Mouse (Mus musculus) left cerebral cortex, postnatal 25 days (tissue): ENCODE measurements around the gene A930002H24Rik. TPM values are rescaled to one million over a fixed set of nuclear protein-coding genes. Genes with fewer than 3 reads are reported as not detected.

Experiments used
- DNase-seq, 2 experiments: peaks; one replicate each; pipeline ENCODE4 v3.0.0; 2022; ENCODE audit warnings: low spot score in 2 of 2, mixed read lengths in 1 of 2
- intact Hi-C: fragments of 180-260 bp; cut with DNase I; formaldehyde crosslinking; loops from one replicate; pipeline ENCODE4 v1.15.1; 2025
- total RNA-seq, 2 experiments: library from RNA; stranded (reverse); gene quantifications; 2 replicates each; pipeline ENCODE4 v1.2.3; 2021

A930002H24Rik gene
- total RNA-seq, 2 experiments from 2014 or later, result 1.1 TPM; not detected in 1

DNA sequence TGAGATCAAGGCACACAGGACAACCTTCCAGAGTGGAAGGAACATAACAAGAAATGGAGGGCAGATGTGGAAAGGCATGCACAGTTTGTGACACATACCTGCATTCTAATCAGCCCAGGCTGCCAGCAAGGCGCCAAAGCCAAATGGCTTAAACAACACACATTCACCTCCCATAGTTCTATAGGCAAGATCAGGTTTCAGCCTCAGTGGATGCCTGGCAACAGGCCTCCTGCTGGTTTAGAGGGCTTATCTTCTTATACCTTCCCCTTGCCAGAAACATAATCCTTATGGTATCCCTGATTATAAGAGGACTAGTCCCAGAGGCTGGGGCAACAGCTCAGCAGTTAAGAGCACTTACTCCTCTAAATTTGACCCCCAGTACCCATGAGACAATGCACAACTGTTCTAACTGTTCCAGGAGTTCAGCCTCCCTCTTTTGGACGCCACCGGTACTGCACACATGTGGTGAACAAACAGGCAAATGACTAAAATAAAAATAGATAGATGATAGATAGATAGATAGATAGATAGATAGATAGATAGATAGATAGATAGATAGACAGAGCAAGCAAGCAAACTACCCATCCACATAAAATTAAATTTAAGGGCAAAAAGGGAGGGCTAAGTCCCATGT is 23.8 kb downstream of the A930002H24Rik start:
- DNase-seq, result no peak
- intact Hi-C loops, result no loop called here

DNA sequence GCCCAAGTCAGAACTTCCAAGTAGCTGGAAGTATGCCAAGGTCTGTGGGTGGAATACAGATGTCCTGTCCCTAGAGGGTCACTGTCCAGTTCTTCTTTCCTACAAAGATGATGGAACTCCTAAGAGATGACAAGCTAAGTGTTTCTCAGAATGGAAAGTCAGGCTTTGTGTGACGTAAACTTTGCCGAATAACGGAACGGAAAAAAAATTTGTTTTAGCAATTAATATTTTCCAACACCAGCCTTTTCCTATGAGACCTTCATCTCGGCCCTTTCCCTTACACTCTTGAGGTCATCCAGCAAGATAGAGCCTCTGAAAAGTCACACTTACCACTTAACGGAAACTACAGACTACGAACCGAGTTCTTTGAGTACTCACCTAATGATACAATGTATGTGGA is 25.4 kb downstream of the A930002H24Rik start:
- DNase-seq, result no peak
- intact Hi-C loops, result no loop called here

DNA sequence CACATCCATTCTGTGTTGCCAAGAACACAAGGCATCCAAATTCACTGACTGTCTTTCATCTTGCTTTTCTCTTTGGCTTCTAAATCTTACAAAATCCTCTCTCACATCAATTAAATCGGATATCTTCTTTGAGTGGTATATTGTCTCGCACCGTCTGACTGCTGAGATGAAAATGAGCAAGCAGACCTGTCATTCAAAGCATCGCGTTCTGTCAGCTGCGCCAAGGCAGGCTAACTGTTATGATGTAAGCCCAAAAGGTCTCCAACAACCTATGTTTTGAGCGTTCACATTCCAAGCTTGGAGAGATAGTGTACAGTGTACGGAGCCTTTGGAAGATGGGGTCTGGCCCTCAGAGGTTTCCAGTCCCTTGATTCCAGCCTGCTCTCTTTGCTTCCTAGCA is 26.9 kb downstream of the A930002H24Rik start:
- intact Hi-C loops, result no loop called here
- no peak for DNase-seq

DNA sequence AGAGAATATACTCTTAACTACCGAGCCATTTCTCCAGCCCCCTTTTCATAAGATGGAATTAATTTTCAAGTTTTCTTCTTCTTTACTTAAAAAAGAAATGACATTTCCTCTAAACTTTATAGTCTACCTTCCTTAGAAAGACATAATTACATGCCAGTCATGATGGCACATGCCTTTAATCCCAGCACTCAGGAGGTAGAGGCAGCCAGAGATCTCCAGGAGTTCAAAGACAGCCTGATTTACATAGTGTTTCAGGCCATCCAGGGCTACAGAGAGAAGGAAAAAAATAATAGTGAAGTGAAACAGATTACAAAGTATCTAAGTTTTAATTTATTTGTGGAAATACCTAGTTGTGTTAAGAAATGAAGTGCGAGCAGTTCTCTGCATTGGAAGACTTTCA is 27.4 kb downstream of the A930002H24Rik start:
- intact Hi-C loops, result no loop called here

GRCm38 (mm10) chr17:63831550-63831949 is 32.0 kb downstream of the A930002H24Rik start:
- intact Hi-C loops, result no loop called here
- DNase-seq, result no peak

More for the DNA sequence above, 27.4 kb downstream of the A930002H24Rik start:
- DNase-seq, result no peak

GRCm38 (mm10) chr17:63828561-63829332 is 34.8 kb downstream of the A930002H24Rik start:
- DNase-seq, result no peak
- intact Hi-C loops, result no loop called here

DNA sequence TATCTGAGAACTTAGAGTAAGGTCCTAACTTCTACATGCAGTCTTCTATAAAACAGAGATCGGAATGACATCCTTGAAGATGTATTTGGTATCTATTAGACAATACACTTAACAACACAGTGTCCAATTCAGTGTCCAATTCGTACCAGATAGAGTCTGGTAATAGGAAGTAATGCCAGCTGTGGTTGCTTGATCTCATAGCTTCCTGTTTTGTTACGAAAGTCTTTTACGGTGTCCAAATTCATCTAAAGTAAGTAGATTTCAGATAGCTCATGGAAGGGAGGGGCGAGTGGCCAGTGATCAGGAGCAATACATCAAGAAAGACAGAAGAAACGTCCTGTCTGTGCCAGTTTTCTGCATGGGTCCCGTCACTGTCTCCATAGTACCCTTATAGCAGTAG is 36.8 kb downstream of the A930002H24Rik start:
- intact Hi-C loops, result no loop called here
- DNase-seq, result no peak

DNA sequence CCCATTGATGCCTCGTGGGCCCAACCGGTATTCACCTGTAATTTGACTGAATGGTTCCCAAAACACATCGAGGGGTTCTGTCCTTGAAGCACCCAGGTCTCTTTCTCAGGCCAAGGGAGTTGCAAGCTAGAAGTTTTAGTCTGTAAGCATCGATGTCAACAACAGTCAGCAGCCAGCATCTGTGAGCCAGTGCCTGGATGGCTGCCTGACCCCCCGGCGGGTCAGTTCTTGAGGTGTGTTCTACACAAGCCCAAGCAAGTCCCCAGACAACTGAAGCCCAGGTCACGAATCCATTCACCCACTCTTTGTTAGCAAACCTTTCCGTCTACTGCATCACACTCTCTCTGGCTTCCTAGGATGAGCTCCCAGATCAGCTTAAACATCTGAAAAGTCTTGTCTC is 37.4 kb downstream of the A930002H24Rik start:
- intact Hi-C loops, result no loop called here
- no peak for DNase-seq

- intact Hi-C loops, result no loop called here
- DNase-seq, result no peak
Measured at GRCm38 (mm10) chr17:63824141-63824540, 39.5 kb downstream of the A930002H24Rik start.

- no peak for DNase-seq
- intact Hi-C loops, result no loop called here
Measured at GRCm38 (mm10) chr17:63818444-63819027, 45.1 kb downstream of the A930002H24Rik start.

- no peak for DNase-seq
- intact Hi-C loops, result no loop called here
Measured at GRCm38 (mm10) chr17:63813552-63813951, 50.0 kb downstream of the A930002H24Rik start.

Other genes starting within 250 kb of the A930002H24Rik start
- gene Fer, start 729 bp downstream of the A930002H24Rik start, total RNA-seq, result 10 to 100 TPM; 29.8 to 30.1 TPM